Mouse (Mus musculus) forebrain, embryonic 15.5 days (tissue): ENCODE results near the gene Treh. TPM values are rescaled to one million over a fixed set of nuclear protein-coding genes. Genes with fewer than 3 reads are reported as not detected.

Experiments
- ATAC-seq: fragments of 200-750 bp; cut with Nextera tagmentation; replicated peaks from 2 replicates; pipeline ENCODE4 v1.8.0; 2017; ENCODE audit warnings: mild to moderate bottlenecking, moderate TSS enrichment, moderate library complexity
- H3K27ac ChIP-seq: fragments of 300-500 bp; sonication (generic); replicated peaks from 2 replicates; pipeline ENCODE4 v1.5.1; 2015; ENCODE audit warnings: mild to moderate bottlenecking, inconsistent platforms
- H3K27me3 ChIP-seq: fragments of 300-500 bp; sonication (generic); 2 replicates; pipeline ENCODE4 v1.6.1; 2015; ENCODE audit warnings: inconsistent platforms
- H3K36me3 ChIP-seq: fragments of 300-500 bp; sonication (generic); 2 replicates; pipeline ENCODE4 v1.6.1; 2015; ENCODE audit warnings: mild to moderate bottlenecking, inconsistent platforms
- H3K4me1 ChIP-seq: fragments of 300-500 bp; sonication (generic); 2 replicates; pipeline ENCODE4 v1.6.1; 2015; ENCODE audit warnings: inconsistent platforms
- H3K4me2 ChIP-seq: fragments of 300-500 bp; sonication (generic); replicated peaks from 2 replicates; pipeline ENCODE4 v1.6.1; 2015; ENCODE audit warnings: mild to moderate bottlenecking, inconsistent platforms
- H3K4me3 ChIP-seq: fragments of 300-500 bp; sonication (generic); 2 replicates; pipeline ENCODE4 v1.5.1; 2015; ENCODE audit warnings: mild to moderate bottlenecking, inconsistent platforms
- H3K9ac ChIP-seq: fragments of 300-500 bp; sonication (generic); replicated peaks from 2 replicates; pipeline ENCODE4 v1.6.1; 2015; ENCODE audit warnings: mild to moderate bottlenecking, inconsistent platforms
- H3K9me3 ChIP-seq: fragments of 300-500 bp; sonication (generic); 2 replicates; pipeline ENCODE4 v1.6.1; 2016; ENCODE audit warnings: inconsistent platforms
- WGBS: fragments of 180-500 bp; shearing (Covaris S2); methylation state at CpG from one replicate; pipeline ENCODE4 v1.1.7; 2015; ENCODE audit warnings: mixed read lengths; 5-methylcytosine and 5-hydroxymethylcytosine counted together
- polyA plus RNA-seq: library from polyadenylated mRNA; unstranded; fragments of >200 nt; fragmentation: Nextera tagmentation; extraction: Ambion mirVana; gene quantifications from 2 replicates; pipeline ENCODE4 v1.2.1, GENCODE M21; 2015

The Treh gene
- polyA plus RNA-seq, 1 experiment from 2014 or later, result not detected

DNA sequence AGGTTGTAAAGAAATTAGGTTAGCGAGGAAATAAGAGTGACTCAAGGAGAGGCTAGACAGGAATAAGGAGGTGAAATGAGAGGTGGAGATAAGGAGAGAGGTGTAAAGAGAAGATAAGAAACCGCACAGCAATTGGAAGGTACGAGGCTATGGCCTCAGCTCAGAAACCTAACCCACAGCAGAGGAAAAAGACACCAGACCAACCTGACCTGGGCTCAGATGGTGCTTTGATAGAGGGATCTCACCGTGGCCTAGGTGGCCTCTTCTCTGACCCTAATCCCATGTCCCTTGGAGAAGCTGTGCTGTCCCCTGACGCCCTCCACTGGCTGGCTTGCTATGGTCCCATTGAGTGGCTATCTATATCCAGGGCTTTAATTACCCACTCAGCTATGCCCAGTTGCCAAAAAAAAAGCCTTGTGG, 59.1 kb downstream of the Treh start:
- H3K27me3 ChIP-seq, result no peaks in the 10 kb centered on the region
- no peak overlapping the region for H3K9ac ChIP-seq
- H3K36me3 ChIP-seq, result no peaks in the 10 kb centered on the region
- no peak overlapping the region for H3K4me2 ChIP-seq
- H3K4me3 ChIP-seq, result no peak overlapping the region
- WGBS, result 71% methylated on average over 5 of the region's 5 CpGs
- ATAC-seq, result no peak
- no peaks in the 10 kb centered on the region for H3K9me3 ChIP-seq
- H3K27ac ChIP-seq, result no peak overlapping the region
- H3K4me1 ChIP-seq, result peaks cover 22% of the 10 kb centered on the region

GRCm38 (mm10) chr9:44732921-44733530, 60.0 kb downstream of the Treh start:
- Histone ChIP-seq H3K4me1 (peaks cover 21% of the 10 kb centered on the region), H3K27ac (no peak overlapping the region), H3K9me3 (no peaks in the 10 kb centered on the region), H3K4me3 (no peak overlapping the region), H3K9ac (0 out of 2 replicates have a peak overlapping the region, but pooled peaks have one; percentile 68), H3K4me2 (peak overlapping the region; percentile 100), H3K27me3 (no peaks in the 10 kb centered on the region), H3K36me3 (no peaks in the 10 kb centered on the region)
- WGBS, result 55% methylated on average over 12 of the region's 12 CpGs
- no peak for ATAC-seq

- Histone ChIP-seq H3K27ac (0 out of 2 replicates have a peak overlapping the region, but pooled peaks have one; percentile 15), H3K36me3 (no peaks in the 10 kb centered on the region), H3K27me3 (no peaks in the 10 kb centered on the region), H3K9me3 (no peaks in the 10 kb centered on the region), H3K9ac (peak overlapping the region; percentile 68), H3K4me2 (peak overlapping the region; percentile 100), H3K4me3 (peak overlapping the region; percentile 60), H3K4me1 (peaks cover 21% of the 10 kb centered on the region)
- ATAC-seq, result peak; percentile 52
- under 1% methylated on average over 79 of the region's 79 CpGs for WGBS
Observed at GRCm38 (mm10) chr9:44733671-44734523, 60.9 kb downstream of the Treh start.

GRCm38 (mm10) chr9:44734524-44735494, 61.8 kb downstream of the Treh start, which contains the start of gene Phldb1:
TSS of gene Phldb1 (minus strand) at chr9:44735198.
- Histone ChIP-seq H3K27me3 (no peaks in the 10 kb centered on the region), H3K9me3 (no peaks in the 10 kb centered on the region), H3K4me3 (peak within 1 kb of the TSS; percentile 60), H3K4me2 (peak within 1 kb of the TSS; percentile 100), H3K36me3 (no peaks in the 10 kb centered on the region), H3K27ac (no peak within 1 kb of the TSS), H3K9ac (peak within 1 kb of the TSS; percentile 68), H3K4me1 (peaks cover 21% of the 10 kb centered on the region)
- ATAC-seq, result peak; percentile 79
- WGBS, result under 1% methylated on average over 47 of the region's 47 CpGs

DNA sequence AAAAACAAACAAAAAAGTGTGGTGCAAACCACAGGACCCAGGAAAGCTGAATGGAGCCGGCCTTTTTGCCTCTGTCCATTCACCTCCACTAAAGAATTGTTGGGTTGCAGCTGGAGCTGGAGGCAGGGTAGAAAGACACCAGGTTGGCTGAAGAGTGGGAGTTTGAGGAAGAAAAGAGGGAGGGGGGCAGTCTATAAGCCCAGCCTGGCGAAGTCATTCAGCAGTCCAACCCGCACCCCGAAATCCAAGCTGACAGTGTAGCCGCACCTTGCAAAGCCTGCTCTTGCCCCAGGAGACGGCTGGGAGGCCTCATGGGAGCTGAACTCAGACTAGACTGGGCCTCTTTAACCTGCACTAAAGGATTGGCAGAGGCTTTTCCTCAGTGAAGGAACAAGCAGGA, 62.9 kb downstream of the Treh start:
- H3K27me3 ChIP-seq, result no peaks in the 10 kb centered on the region
- H3K9ac ChIP-seq, result no peak overlapping the region
- WGBS, result 82% methylated on average over 6 of the region's 6 CpGs
- no peak for ATAC-seq
- peaks cover 21% of the 10 kb centered on the region for H3K4me1 ChIP-seq
- no peaks in the 10 kb centered on the region for H3K9me3 ChIP-seq
- no peaks in the 10 kb centered on the region for H3K36me3 ChIP-seq
- H3K27ac ChIP-seq, result no peak overlapping the region
- no peak overlapping the region for H3K4me3 ChIP-seq
- no peak overlapping the region for H3K4me2 ChIP-seq

Other genes starting within 250 kb of the Treh start
- gene Foxr1, start 232.1 kb upstream of the Treh start, polyA plus RNA-seq, result not detected in 2 replicates
- gene Upk2, start 218.3 kb upstream of the Treh start, polyA plus RNA-seq, result not detected in 2 replicates
- gene Bcl9l, start 190.4 kb upstream of the Treh start, polyA plus RNA-seq, result 13.6 and 14.4 TPM in 2 replicates
- gene Cxcr5, start 111.4 kb upstream of the Treh start, polyA plus RNA-seq, result 0.06 TPM in 1 of 2 replicates, not detected in the other
- gene Ddx6, start 68.3 kb upstream of the Treh start, polyA plus RNA-seq, result 22.9 and 23.1 TPM in 2 replicates
- gene Phldb1, start 62.0 kb downstream of the Treh start, polyA plus RNA-seq, result 46.4 and 50.0 TPM in 2 replicates
- gene Arcn1, start 94.6 kb downstream of the Treh start, polyA plus RNA-seq, result 134 and 139 TPM in 2 replicates
- gene Ift46, start 94.7 kb downstream of the Treh start, polyA plus RNA-seq, result 174 and 179 TPM in 2 replicates
- gene Tmem25, start 126.1 kb downstream of the Treh start, polyA plus RNA-seq, result 6.9 and 7.5 TPM in 2 replicates
- gene Ttc36, start 129.8 kb downstream of the Treh start, polyA plus RNA-seq, result 0.36 TPM in 1 of 2 replicates, not detected in the other
- gene Kmt2a, start 208.1 kb downstream of the Treh start, polyA plus RNA-seq, result 30.3 and 31.6 TPM in 2 replicates
- 730 and 763 TPM in 2 replicates for gene Atp5l, start 247.5 kb downstream of the Treh start, polyA plus RNA-seq